Mouse (Mus musculus) intestine, embryonic 14.5 days (tissue): ENCODE measurements at regions not wholly inside any gene's neighbourhood (a gene's known extent, or its start where the extent isn't known, plus 50 kb on each side); places are given as distances from the start of the nearest gene placed in this dataset.

ENCODE experiments used
- ATAC-seq: fragments of 200-750 bp; cut with Nextera tagmentation; replicated peaks from 2 replicates; pipeline ENCODE4 v1.8.0; 2017; ENCODE audit warnings: low read depth, moderate number of reproducible peaks, moderate TSS enrichment, moderate library complexity; ENCODE audit not compliant: low FRiP score, low TSS enrichment
- DNase-seq: peaks from one replicate; pipeline ENCODE4 v3.0.0-alpha.2; 2018; ENCODE audit warnings: low spot score
- H3K27ac ChIP-seq: fragments of 300-500 bp; sonication (generic); 2 replicates; pipeline ENCODE4 v1.5.1; 2014; ENCODE audit warnings: low read depth, mild to moderate bottlenecking, control low read depth
- H3K27me3 ChIP-seq: fragments of 300-500 bp; sonication (generic); replicated peaks from 2 replicates; pipeline ENCODE4 v1.6.1; 2014; ENCODE audit warnings: low read length, control low read depth; ENCODE audit not compliant: control insufficient read depth, insufficient read depth
- H3K36me3 ChIP-seq: fragments of 300-500 bp; sonication (generic); 2 replicates; pipeline ENCODE4 v1.6.1; 2014; ENCODE audit warnings: low read length, control low read depth; ENCODE audit not compliant: control insufficient read depth, insufficient read depth
- H3K4me1 ChIP-seq: fragments of 300-500 bp; sonication (generic); replicated peaks from 2 replicates; pipeline ENCODE4 v1.6.1; 2014; ENCODE audit warnings: low read length, control low read depth, mixed read lengths; ENCODE audit not compliant: control insufficient read depth, insufficient read depth
- H3K4me2 ChIP-seq: fragments of 300-500 bp; sonication (generic); 2 replicates; pipeline ENCODE4 v1.6.1; 2014; ENCODE audit warnings: low read length
- H3K4me3 ChIP-seq: fragments of 300-500 bp; sonication (generic); 2 replicates; pipeline ENCODE4 v1.5.1; 2014; ENCODE audit warnings: low read depth, low read length, control low read depth, mixed read lengths
- H3K9ac ChIP-seq: fragments of 300-500 bp; sonication (generic); 2 replicates; pipeline ENCODE4 v1.6.1; 2014; ENCODE audit warnings: mild to moderate bottlenecking, low read length
- H3K9me3 ChIP-seq: fragments of 300-500 bp; sonication (generic); 2 replicates; pipeline ENCODE4 v1.6.1; 2016; ENCODE audit warnings: low read length, control low read depth; ENCODE audit not compliant: control insufficient read depth
- WGBS: fragments of 180-500 bp; shearing (Covaris S2); extraction: QIAGEN DNeasy Blood & Tissue Kit; methylation state at CpG from one replicate; pipeline ENCODE4 v1.1.7; 2014; 5-methylcytosine and 5-hydroxymethylcytosine counted together

GRCm38 (mm10) chr13:52114962-52115361 is 268.5 kb downstream of the Gadd45g start:
- no peak overlapping the region for H3K9ac ChIP-seq
- H3K27ac ChIP-seq, result no peak overlapping the region
- WGBS, result 85% methylated on average over 6 of the region's 6 CpGs

GRCm38 (mm10) chr13:52116241-52116640 is 269.8 kb downstream of the Gadd45g start:
- H3K4me3 ChIP-seq, result no peak overlapping the region
- ATAC-seq (no peak), DNase-seq (no peak)
- no peaks in the 10 kb centered on the region for H3K36me3 ChIP-seq
- H3K4me2 ChIP-seq, result no peak overlapping the region
- 70% methylated on average over 4 of the region's 4 CpGs for WGBS
- H3K9ac ChIP-seq, result no peak overlapping the region
- 0 out of 2 replicates have a peak, but pooled peaks cover 4% of the 10 kb centered on the region for H3K4me1 ChIP-seq
- no peaks in the 10 kb centered on the region for H3K27me3 ChIP-seq
- no peak overlapping the region for H3K27ac ChIP-seq
- H3K9me3 ChIP-seq, result no peaks in the 10 kb centered on the region

More at GRCm38 (mm10) chr13:52114962-52115361, 268.5 kb downstream of the Gadd45g start:
- H3K27me3 ChIP-seq, result no peaks in the 10 kb centered on the region
- no peak for ATAC-seq
- H3K4me1 ChIP-seq, result 0 out of 2 replicates have a peak, but pooled peaks cover 4% of the 10 kb centered on the region
- H3K4me2 ChIP-seq, result no peak overlapping the region
- no peak overlapping the region for H3K4me3 ChIP-seq
- DNase-seq, result no peak
- no peaks in the 10 kb centered on the region for H3K36me3 ChIP-seq
- H3K9me3 ChIP-seq, result no peaks in the 10 kb centered on the region

GRCm38 (mm10) chr13:52116756-52117155 is 270.3 kb downstream of the Gadd45g start:
- H3K9me3 ChIP-seq, result no peaks in the 10 kb centered on the region
- H3K27ac ChIP-seq, result no peak overlapping the region
- 0 out of 2 replicates have a peak, but pooled peaks cover 4% of the 10 kb centered on the region for H3K4me1 ChIP-seq
- no peak overlapping the region for H3K4me2 ChIP-seq
- H3K27me3 ChIP-seq, result no peaks in the 10 kb centered on the region
- no peak for DNase-seq
- ATAC-seq, result no peak
- H3K9ac ChIP-seq, result no peak overlapping the region
- WGBS, result 78% methylated on average over 4 of the region's 4 CpGs
- no peaks in the 10 kb centered on the region for H3K36me3 ChIP-seq
- no peak overlapping the region for H3K4me3 ChIP-seq

GRCm38 (mm10) chr13:52120795-52121194 is 274.3 kb downstream of the Gadd45g start:
- no peak for DNase-seq
- no peak overlapping the region for H3K4me2 ChIP-seq
- no peak overlapping the region for H3K9ac ChIP-seq
- no peaks in the 10 kb centered on the region for H3K9me3 ChIP-seq
- H3K27me3 ChIP-seq, result no peaks in the 10 kb centered on the region
- H3K4me3 ChIP-seq, result no peak overlapping the region
- H3K27ac ChIP-seq, result no peak overlapping the region
- WGBS, result 82% methylated on average over 8 of the region's 8 CpGs
- H3K36me3 ChIP-seq, result no peaks in the 10 kb centered on the region
- H3K4me1 ChIP-seq, result 0 out of 2 replicates have a peak, but pooled peaks cover 4% of the 10 kb centered on the region
- ATAC-seq, result no peak

GRCm38 (mm10) chr13:52125037-52125436 is 278.6 kb downstream of the Gadd45g start:
- no peak overlapping the region for H3K27ac ChIP-seq
- no peak for ATAC-seq

GRCm38 (mm10) chr13:52127751-52128150 is 281.3 kb downstream of the Gadd45g start:
- H3K27me3 ChIP-seq, result no peaks in the 10 kb centered on the region
- H3K36me3 ChIP-seq, result no peaks in the 10 kb centered on the region
- H3K4me1 ChIP-seq, result no peaks in the 10 kb centered on the region
- no peak for DNase-seq
- H3K9ac ChIP-seq, result no peak overlapping the region
- no peak for ATAC-seq
- no peak overlapping the region for H3K27ac ChIP-seq
- no peak overlapping the region for H3K4me2 ChIP-seq
- 84% methylated on average over 9 of the region's 9 CpGs for WGBS
- H3K4me3 ChIP-seq, result no peak overlapping the region
- peaks cover 11% of the 10 kb centered on the region for H3K9me3 ChIP-seq

More at GRCm38 (mm10) chr13:52125037-52125436, 278.6 kb downstream of the Gadd45g start:
- 79% methylated on average over 4 of the region's 4 CpGs for WGBS
- H3K36me3 ChIP-seq, result no peaks in the 10 kb centered on the region
- no peak overlapping the region for H3K9ac ChIP-seq
- H3K9me3 ChIP-seq, result no peaks in the 10 kb centered on the region
- no peaks in the 10 kb centered on the region for H3K4me1 ChIP-seq
- no peak for DNase-seq
- no peak overlapping the region for H3K4me2 ChIP-seq
- H3K27me3 ChIP-seq, result no peaks in the 10 kb centered on the region
- no peak overlapping the region for H3K4me3 ChIP-seq

- no peak overlapping the region for H3K4me2 ChIP-seq
- H3K9ac ChIP-seq, result no peak overlapping the region
- DNase-seq, result no peak
- ATAC-seq, result no peak
- no peak overlapping the region for H3K4me3 ChIP-seq
- H3K4me1 ChIP-seq, result no peaks in the 10 kb centered on the region
- no peaks in the 10 kb centered on the region for H3K36me3 ChIP-seq
- H3K27me3 ChIP-seq, result no peaks in the 10 kb centered on the region
- WGBS, result 80% methylated on average over 4 of the region's 4 CpGs
- no peak overlapping the region for H3K27ac ChIP-seq
- H3K9me3 ChIP-seq, result peaks cover 11% of the 10 kb centered on the region
Observed at GRCm38 (mm10) chr13:52129466-52129865, 283.0 kb downstream of the Gadd45g start.

GRCm38 (mm10) chr13:52133202-52133601 is 286.7 kb downstream of the Gadd45g start:
- H3K4me1 ChIP-seq, result no peaks in the 10 kb centered on the region
- no peak overlapping the region for H3K4me3 ChIP-seq
- no peak for DNase-seq
- no peaks in the 10 kb centered on the region for H3K36me3 ChIP-seq
- 43% methylated on average over 3 of the region's 3 CpGs for WGBS
- H3K27ac ChIP-seq, result no peak overlapping the region
- no peak overlapping the region for H3K4me2 ChIP-seq
- H3K9me3 ChIP-seq, result peaks cover 11% of the 10 kb centered on the region
- H3K27me3 ChIP-seq, result no peaks in the 10 kb centered on the region
- ATAC-seq, result no peak
- no peak overlapping the region for H3K9ac ChIP-seq

- ATAC-seq (no peak), DNase-seq (no peak)
- Histone ChIP-seq H3K27me3 (no peaks in the 10 kb centered on the region), H3K36me3 (no peaks in the 10 kb centered on the region), H3K4me1 (no peaks in the 10 kb centered on the region), H3K9me3 (no peaks in the 10 kb centered on the region), H3K9ac (no peak overlapping the region), H3K4me2 (no peak overlapping the region), H3K27ac (no peak overlapping the region), H3K4me3 (no peak overlapping the region)
- 67% methylated on average over 6 of the region's 6 CpGs for whole genome bisulfite sequencing
Observed at GRCm38 (mm10) chr13:52138331-52138945, 292.0 kb downstream of the Gadd45g start.
